Mouse (Mus musculus) testis, adult 2 months (tissue): ENCODE data around the gene Olfr806. TPM values are rescaled to one million over a fixed set of nuclear protein-coding genes. Genes with fewer than 3 reads are reported as not detected.

Source experiments
- H3K27ac ChIP-seq: fragments of 200-500 bp; 2 replicates; pipeline ENCODE4 v1.5.1; 2012; ENCODE audit warnings: low read depth, low read length; ENCODE audit not compliant: control insufficient read depth, insufficient read depth
- H3K27me3 ChIP-seq: fragments of 200-500 bp; 2 replicates; pipeline ENCODE4 v1.6.1; 2012; ENCODE audit warnings: mild to moderate bottlenecking, low read length, moderate library complexity; ENCODE audit not compliant: control insufficient read depth, insufficient read depth
- H3K36me3 ChIP-seq: fragments of 200-500 bp; 2 replicates; pipeline ENCODE4 v1.6.1; 2012; ENCODE audit warnings: mild to moderate bottlenecking, low read length; ENCODE audit not compliant: control insufficient read depth, insufficient read depth
- H3K4me1 ChIP-seq: fragments of 200-500 bp; 2 replicates; pipeline ENCODE4 v1.6.1; 2012; ENCODE audit warnings: low read length; ENCODE audit not compliant: control insufficient read depth, insufficient read depth
- H3K4me3 ChIP-seq: fragments of 200-500 bp; 2 replicates; pipeline ENCODE4 v1.5.1; 2012; ENCODE audit warnings: low read depth, mild to moderate bottlenecking, low read length, moderate library complexity, mixed read lengths; ENCODE audit not compliant: control insufficient read depth
- CTCF ChIP-seq: fragments of 200-500 bp; IDR thresholded peaks from 2 replicates; pipeline ENCODE4 v1.5.1; 2012; ENCODE audit warnings: low read depth, mild to moderate bottlenecking, inconsistent platforms, low read length, moderate library complexity; ENCODE audit not compliant: control insufficient read depth, insufficient read depth, insufficient replicate concordance
- POLR2A ChIP-seq: fragments of 200-500 bp; IDR thresholded peaks from 2 replicates; pipeline ENCODE4 v1.6.1; 2012; ENCODE audit warnings: low read depth, mild to moderate bottlenecking, inconsistent platforms, low read length, moderate library complexity; ENCODE audit not compliant: control insufficient read depth
- polyA plus RNA-seq: library from polyadenylated mRNA; depleted of rRNA; stranded (reverse); fragments of >200 nt; gene quantifications from 2 replicates; pipeline ENCODE4 v1.2.3, GENCODE M21; 2012; rRNA removed

Olfr806 gene
- polyA plus RNA-seq, 1 experiment: not detected

GRCm38 (mm10) chr10:129694186-129694585 is 47.5 kb downstream of the Olfr806 start, which contains the start of gene Olfr803:
TSS of gene Olfr803 (minus strand) at chr10:129694286.
- TF ChIP-seq CTCF: no peak
- Histone ChIP-seq H3K27ac (no peak within 1 kb of the TSS), H3K4me3 (no peak within 1 kb of the TSS), H3K4me1 (no peaks in the 10 kb centered on the region), H3K27me3 (no peaks in the 10 kb centered on the region), H3K36me3 (no peaks in the 10 kb centered on the region)

GRCm38 (mm10) chr10:129688069-129688468 is 53.7 kb downstream of the Olfr806 start, which contains the start of gene Olfr802:
TSS of gene Olfr802 (minus strand) at chr10:129688169.
- H3K27ac ChIP-seq: no peak within 1 kb of the TSS
- no peaks in the 10 kb centered on the region for H3K27me3 ChIP-seq
- TF ChIP-seq POLR2A (no peak), CTCF (no peak)
- H3K4me3 ChIP-seq: no peak within 1 kb of the TSS
- no peaks in the 10 kb centered on the region for H3K36me3 ChIP-seq
- H3K4me1 ChIP-seq: no peaks in the 10 kb centered on the region

Other genes with a start within 250 kb of the Olfr806 start
- gene Olfr790, start 243.4 kb downstream of the Olfr806 start, polyA plus RNA-seq: 0.29 TPM in 1 of 2 replicates, not detected in the other
- not detected in 2 replicates for gene Olfr791, start 220.1 kb downstream of the Olfr806 start, polyA plus RNA-seq
- not detected in 2 replicates for gene Olfr792, start 202.8 kb downstream of the Olfr806 start, polyA plus RNA-seq
- not detected in 2 replicates for gene Olfr794, start 174.3 kb downstream of the Olfr806 start, polyA plus RNA-seq
- not detected in 2 replicates for gene Olfr796, start 129.4 kb downstream of the Olfr806 start, polyA plus RNA-seq
- gene Olfr798, start 114.0 kb downstream of the Olfr806 start, polyA plus RNA-seq: not detected in 2 replicates
- not detected in 2 replicates for gene Olfr799, start 104.4 kb downstream of the Olfr806 start, polyA plus RNA-seq
- not detected in 2 replicates for gene Olfr800, start 84.2 kb downstream of the Olfr806 start, polyA plus RNA-seq
- gene Olfr801, start 68.1 kb downstream of the Olfr806 start, polyA plus RNA-seq: not detected in 2 replicates
- not detected in 2 replicates for gene Olfr802, start 53.8 kb downstream of the Olfr806 start, polyA plus RNA-seq
- gene Olfr803, start 47.6 kb downstream of the Olfr806 start, polyA plus RNA-seq: not detected in 2 replicates
- gene Olfr804, start 38.7 kb downstream of the Olfr806 start, polyA plus RNA-seq: not detected in 2 replicates
- gene Olfr805, start 12.5 kb downstream of the Olfr806 start, polyA plus RNA-seq: 0.04 TPM in 1 of 2 replicates, not detected in the other
- gene Olfr807, start 15.9 kb upstream of the Olfr806 start, polyA plus RNA-seq: not detected in 2 replicates
- gene Olfr808, start 23.6 kb upstream of the Olfr806 start, polyA plus RNA-seq: not detected in 2 replicates
- not detected in 2 replicates for gene Olfr809, start 32.7 kb upstream of the Olfr806 start, polyA plus RNA-seq
- gene Olfr810, start 53.0 kb upstream of the Olfr806 start, polyA plus RNA-seq: not detected in 2 replicates
- not detected in 2 replicates for gene Olfr811, start 62.5 kb upstream of the Olfr806 start, polyA plus RNA-seq
- gene Olfr812, start 104.2 kb upstream of the Olfr806 start, polyA plus RNA-seq: not detected in 2 replicates
- not detected in 2 replicates for gene Olfr813, start 113.4 kb upstream of the Olfr806 start, polyA plus RNA-seq
- gene Olfr814, start 137.9 kb upstream of the Olfr806 start, polyA plus RNA-seq: not detected in 2 replicates
- gene Olfr815, start 163.9 kb upstream of the Olfr806 start, polyA plus RNA-seq: not detected in 2 replicates
- not detected in 2 replicates for gene Olfr816, start 173.7 kb upstream of the Olfr806 start, polyA plus RNA-seq
- gene Olfr818, start 207.2 kb upstream of the Olfr806 start, polyA plus RNA-seq: not detected in 2 replicates
- not detected in 2 replicates for gene Olfr819, start 225.3 kb upstream of the Olfr806 start, polyA plus RNA-seq
- not detected in 2 replicates for gene Olfr247, start 234.2 kb upstream of the Olfr806 start, polyA plus RNA-seq
- gene Gm10310, start 243.1 kb upstream of the Olfr806 start, polyA plus RNA-seq: not detected in 2 replicates